ENCODE assay signal across 16 mouse cellular contexts in the genomic region with DNA sequence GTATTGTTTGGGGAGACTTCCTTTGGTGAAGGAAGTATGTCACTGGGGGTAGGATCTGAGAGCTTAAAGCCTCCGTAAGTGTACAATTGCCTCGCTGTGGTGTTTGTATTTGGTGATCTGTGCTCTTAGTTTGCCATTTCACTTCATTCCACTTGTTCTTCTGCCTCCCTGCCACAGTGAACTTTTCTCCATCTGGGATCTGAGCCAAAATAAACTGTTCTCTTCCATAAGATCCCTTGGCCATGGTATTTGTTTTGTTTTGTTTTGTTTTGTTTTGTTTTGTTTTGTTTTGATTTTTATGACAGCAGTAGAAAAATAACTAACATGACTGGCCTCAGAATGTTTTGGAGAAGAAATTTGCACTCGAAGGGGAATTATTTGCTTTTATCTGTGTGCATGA.
"Had no signal": no experiment of that assay in that cellular context is flagged by ENCODE, and none has a peak within 500 bp of the region (broad histone marks: within the 10 kb centered on the region; RNA-seq: fewer than 3 reads in every experiment).

No protein-coding gene starts in this region.

- DNase-seq: retina, postnatal 1 day; right cerebral cortex, adult 18-20 months; right cerebral cortex, postnatal 14 days; right cerebral cortex, postnatal 25 days; right cerebral cortex, postnatal 4 days; spleen, adult 18-20 months; thymus, adult 18-20 months; thymus, adult 2 months; thymus, postnatal 25 days; thymus, postnatal 36 days; thymus, postnatal 4 days had no signal

- H3K9me3 ChIP-seq: neural tube, embryonic 12.5 days; neural tube, embryonic 13.5 days; neural tube, embryonic 15.5 days; stomach, embryonic 15.5 days had no signal

- H3K27ac ChIP-seq: neural tube, embryonic 12.5 days; neural tube, embryonic 13.5 days; neural tube, embryonic 15.5 days; stomach, embryonic 15.5 days; stomach, postnatal 0 days had no signal

- H3K27me3 ChIP-seq: neural tube, embryonic 12.5 days; neural tube, embryonic 13.5 days; neural tube, embryonic 15.5 days; stomach, embryonic 15.5 days had no signal

- H3K4me1 ChIP-seq: neural tube, embryonic 12.5 days; neural tube, embryonic 13.5 days; neural tube, embryonic 15.5 days; stomach, embryonic 15.5 days had no signal

- H3K36me3 ChIP-seq: neural tube, embryonic 12.5 days; neural tube, embryonic 13.5 days; neural tube, embryonic 15.5 days; stomach, embryonic 15.5 days had no signal

- H3K4me3 ChIP-seq: neural tube, embryonic 12.5 days; neural tube, embryonic 13.5 days; neural tube, embryonic 15.5 days; stomach, embryonic 15.5 days had no signal

- H3K4me2 ChIP-seq: neural tube, embryonic 12.5 days; neural tube, embryonic 13.5 days; neural tube, embryonic 15.5 days; stomach, embryonic 15.5 days had no signal

- H3K9ac ChIP-seq: neural tube, embryonic 12.5 days; neural tube, embryonic 13.5 days; neural tube, embryonic 15.5 days; stomach, embryonic 15.5 days had no signal
